Comparison of ENCODE assay signal across 4 mouse cellular contexts in genomic region chr2:48865596-48865995, GRCm38 (mm10).
DNase-seq lines count a peak whose midpoint lies in the region.

No protein-coding gene starts in this region.

- DNase-seq in ES-CJ7 (ENCODE audit: low read depth, low spot score) = peak; percentile 55
- DNase-seq in R1 (ENCODE audit: low read depth, low spot score) = peak; percentile 48
- DNase-seq in WW6 (ENCODE audit: low read depth, low spot score) = peak; percentile 4
- peak; percentile 60 for DNase-seq in ZHBTc4 (ENCODE audit: low read depth, low spot score)

Comparison
In these comparisons a context has a peak if more than half of its experiments do, and no peak if none do; other contexts are left out.
1. Peak in every context shown above with its lines: DNase-seq.
2. DNase-seq: peak in every context shown above with its lines; median percentile 60 in ZHBTc4; 55 in ES-CJ7; 48 in R1; 4 in WW6.